Mouse (Mus musculus) intestine, postnatal 0 days (tissue): ENCODE measurements around the gene Fam193b. TPM values are rescaled to one million over a fixed set of nuclear protein-coding genes. Genes with fewer than 3 reads are reported as not detected.

ENCODE experiments used
- ATAC-seq: fragments of 200-750 bp; cut with Nextera tagmentation; 2 replicates; pipeline ENCODE4 v1.8.0; 2017; ENCODE audit warnings: mild to moderate bottlenecking, moderate TSS enrichment, moderate library complexity
- H3K27ac ChIP-seq: fragments of 300-500 bp; sonication (generic); 2 replicates; pipeline ENCODE4 v1.5.1; 2014; ENCODE audit warnings: mild to moderate bottlenecking, low read depth, low read length, moderate library complexity
- H3K27me3 ChIP-seq: fragments of 300-500 bp; sonication (generic); replicated peaks from 2 replicates; pipeline ENCODE4 v1.6.1; 2014; ENCODE audit warnings: low read length, mixed read lengths; ENCODE audit not compliant: control insufficient read depth, insufficient read depth
- H3K36me3 ChIP-seq: fragments of 300-500 bp; sonication (generic); 2 replicates; pipeline ENCODE4 v1.6.1; 2014; ENCODE audit warnings: mild to moderate bottlenecking, moderate library complexity; ENCODE audit not compliant: control insufficient read depth, insufficient read depth
- H3K4me1 ChIP-seq: fragments of 300-500 bp; sonication (generic); replicated peaks from 2 replicates; pipeline ENCODE4 v1.6.1; 2014; ENCODE audit warnings: antibody characterized with exemption, low read length, mixed read lengths; ENCODE audit not compliant: control insufficient read depth, insufficient read depth
- H3K4me2 ChIP-seq: fragments of 300-500 bp; sonication (generic); replicated peaks from 2 replicates; pipeline ENCODE4 v1.6.1; 2014; ENCODE audit warnings: low read depth, mild to moderate bottlenecking, moderate library complexity
- H3K4me3 ChIP-seq: fragments of 300-500 bp; sonication (generic); 2 replicates; pipeline ENCODE4 v1.5.1; 2014; ENCODE audit warnings: low read depth, low read length
- H3K9ac ChIP-seq: fragments of 300-500 bp; sonication (generic); 2 replicates; pipeline ENCODE4 v1.6.1; 2014; ENCODE audit warnings: mild to moderate bottlenecking, low read depth, low read length
- H3K9me3 ChIP-seq: fragments of 300-500 bp; sonication (generic); 2 replicates; pipeline ENCODE4 v1.6.1; 2016; ENCODE audit warnings: mixed run types; ENCODE audit not compliant: control insufficient read depth
- CTCF ChIP-seq: sonication (generic); IDR thresholded peaks from 2 replicates; pipeline ENCODE4 v1.5.1; 2016; ENCODE audit warnings: low read depth, mild to moderate bottlenecking, control low read depth, antibody characterized with exemption, moderate library complexity
- WGBS: fragments of 180-500 bp; shearing (Covaris S2); extraction: QIAGEN DNeasy Blood & Tissue Kit; methylation state at CpG from one replicate; pipeline ENCODE4 v1.1.7; 2014; 5-methylcytosine and 5-hydroxymethylcytosine counted together
- polyA plus RNA-seq: library from polyadenylated mRNA; unstranded; fragments of >200 nt; fragmentation: Nextera tagmentation; extraction: Ambion mirVana; gene quantifications from 2 replicates; pipeline ENCODE4 v1.2.1, GENCODE M21; 2015

Gene Fam193b
- polyA plus RNA-seq, 1 experiment from 2014 or later = 10.3 TPM

DNA sequence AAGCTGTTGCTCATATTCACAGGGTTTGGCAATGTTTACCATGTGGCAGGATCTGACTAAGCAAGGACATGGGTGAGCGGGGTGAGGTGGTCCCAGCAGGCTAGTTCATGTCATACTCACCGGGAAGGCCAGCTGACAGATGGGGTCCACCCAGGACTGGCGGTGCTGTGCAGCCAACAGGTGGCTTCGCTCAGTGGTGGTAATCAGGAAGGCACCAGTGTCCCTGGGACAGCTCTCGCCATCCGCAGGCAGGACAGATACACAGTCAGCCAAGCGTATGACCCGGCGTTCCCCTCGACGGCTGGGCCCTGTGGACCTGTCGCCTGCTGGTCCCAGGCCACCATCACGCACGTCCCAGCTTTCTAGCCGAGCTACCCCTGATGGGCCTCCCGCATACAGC is 43.7 kb downstream of the Fam193b start:
- no peak for TF ChIP-seq CTCF
- Histone ChIP-seq H3K27me3 (no peaks in the 10 kb centered on the region), H3K27ac (no peak overlapping the region), H3K36me3 (peaks cover 27% of the 10 kb centered on the region), H3K4me2 (no peak overlapping the region), H3K4me3 (no peak overlapping the region), H3K4me1 (no peaks in the 10 kb centered on the region), H3K9ac (no peak overlapping the region), H3K9me3 (no peaks in the 10 kb centered on the region)
- no peak for ATAC-seq
- 86% methylated on average over 16 of the region's 16 CpGs for WGBS

DNA sequence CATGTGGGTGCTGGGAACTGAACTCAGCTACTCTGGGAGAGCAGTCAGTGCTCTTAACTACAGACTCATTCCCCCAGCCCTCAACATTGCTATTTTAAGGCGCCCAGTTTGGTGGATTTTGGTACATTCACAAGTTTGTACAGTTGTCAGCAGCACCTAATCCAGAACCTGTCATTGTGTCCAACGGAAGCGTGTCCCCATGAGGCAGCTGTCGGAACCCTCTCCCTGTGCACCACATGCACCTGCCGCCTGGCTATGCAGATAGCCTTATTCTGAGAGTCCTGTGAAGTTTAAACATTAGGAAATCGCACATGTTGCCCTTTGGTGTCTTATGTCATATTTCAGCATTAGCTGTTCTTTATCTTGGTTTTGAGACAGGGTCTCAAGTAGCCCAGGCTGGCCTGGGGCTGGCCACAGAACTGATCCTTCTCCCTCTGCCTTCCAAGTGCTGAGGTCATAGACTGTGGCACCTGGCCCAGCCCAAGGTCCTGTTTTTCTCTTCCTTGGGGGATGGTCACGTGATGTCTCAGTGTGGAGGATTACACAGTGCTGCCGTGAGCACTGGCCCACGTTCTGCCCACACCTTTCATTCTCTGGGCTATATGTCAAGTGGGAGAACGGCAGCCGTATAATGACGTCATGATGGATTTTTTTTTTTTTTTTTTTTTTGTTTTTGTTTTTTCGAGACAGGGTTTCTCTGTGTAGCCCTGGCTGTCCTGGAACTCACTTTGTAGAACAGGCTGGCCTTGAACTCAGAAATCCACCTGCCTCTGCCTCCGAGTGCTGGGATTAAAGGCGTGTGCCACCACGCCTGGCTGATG is 45.0 kb downstream of the Fam193b start:
- no peak overlapping the region for H3K4me2 ChIP-seq
- H3K9me3 ChIP-seq = no peaks in the 10 kb centered on the region
- H3K4me1 ChIP-seq = no peaks in the 10 kb centered on the region
- H3K27me3 ChIP-seq = no peaks in the 10 kb centered on the region
- ATAC-seq = no peak
- TF ChIP-seq CTCF = no peak
- H3K4me3 ChIP-seq = no peak overlapping the region
- peaks cover 15% of the 10 kb centered on the region; the same call in 1 of the 2 replicates for H3K36me3 ChIP-seq
- H3K27ac ChIP-seq = no peak overlapping the region
- no peak overlapping the region for H3K9ac ChIP-seq
- WGBS = 77% methylated on average over 16 of the region's 16 CpGs

DNA sequence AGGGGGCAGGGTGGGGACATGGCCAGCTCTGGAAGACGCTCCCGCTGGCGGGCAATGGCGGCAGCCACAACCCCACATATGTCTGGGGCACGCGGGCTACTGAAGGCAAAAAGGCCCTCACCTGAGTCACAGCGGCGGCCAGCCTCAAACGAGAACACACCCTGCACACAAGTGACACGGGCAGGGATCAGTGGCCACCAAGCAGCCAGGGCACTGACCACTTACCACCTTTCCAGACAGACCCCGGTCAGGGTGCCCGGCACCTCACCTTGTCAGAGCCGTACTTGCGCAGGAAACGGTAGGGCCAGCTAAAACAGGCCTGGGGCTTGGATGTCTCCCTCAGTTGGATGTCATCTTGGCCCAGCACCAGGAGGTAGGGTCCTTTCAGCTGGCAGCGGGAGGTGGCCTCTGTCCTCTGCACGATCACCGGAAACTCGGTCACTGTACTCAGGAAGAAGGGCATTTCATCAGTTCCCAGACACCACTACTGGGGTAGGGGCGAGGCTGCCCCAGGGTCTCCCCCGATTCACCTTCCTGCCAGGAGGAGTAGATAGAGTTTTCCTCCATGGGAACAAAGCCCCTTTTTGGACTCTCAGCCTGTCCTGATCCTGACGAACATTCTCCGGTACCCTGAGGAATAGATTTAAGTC is 46.8 kb downstream of the Fam193b start:
- WGBS = 91% methylated on average over 23 of the region's 23 CpGs
- TF ChIP-seq CTCF = no peak
- Histone ChIP-seq H3K9ac (no peak overlapping the region), H3K27me3 (no peaks in the 10 kb centered on the region), H3K4me3 (no peak overlapping the region), H3K27ac (no peak overlapping the region), H3K4me2 (no peak overlapping the region), H3K9me3 (no peaks in the 10 kb centered on the region), H3K4me1 (no peaks in the 10 kb centered on the region), H3K36me3 (no peaks in the 10 kb centered on the region)
- ATAC-seq = no peak

DNA sequence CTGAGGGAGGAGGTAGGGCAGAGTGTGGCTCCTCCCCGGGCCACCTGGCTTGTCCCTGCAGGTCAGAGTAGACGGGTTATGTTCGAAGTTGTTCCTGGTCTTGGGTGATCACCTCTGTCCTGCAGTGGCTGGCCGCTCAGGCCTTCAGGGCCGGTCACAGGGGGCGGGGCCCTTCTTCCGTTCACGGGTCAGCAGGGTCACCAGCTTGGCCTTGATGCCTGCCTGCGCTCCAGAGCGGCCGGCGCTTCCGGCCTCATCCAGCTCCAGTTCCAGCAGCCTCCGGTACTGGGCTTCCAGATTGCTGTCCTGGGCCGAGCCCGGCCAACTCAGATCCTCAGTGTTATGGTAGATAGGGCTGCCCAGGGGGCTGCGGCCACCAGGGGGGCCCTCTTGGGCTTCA is 47.6 kb downstream of the Fam193b start:
- TF ChIP-seq CTCF = no peak

DNA sequence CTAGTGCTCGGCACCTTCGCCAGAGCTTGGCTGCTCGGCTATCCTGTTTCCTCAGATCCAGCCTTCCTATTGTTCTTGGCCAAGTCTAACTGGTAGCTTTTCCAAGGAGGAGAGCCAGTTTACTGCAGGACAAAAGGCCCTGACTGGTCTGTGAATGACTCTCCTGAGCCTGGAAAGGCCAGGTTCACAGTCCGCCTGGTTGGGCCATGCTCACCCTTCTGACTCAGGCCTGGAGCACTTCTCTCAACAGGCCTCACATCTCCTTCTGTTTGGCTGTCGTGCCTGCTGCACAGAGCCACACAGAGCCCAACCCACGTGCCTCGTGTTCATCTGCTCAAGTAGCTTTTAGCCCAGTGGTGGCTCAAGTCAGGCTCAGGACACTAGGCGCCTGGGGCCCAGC is 48.2 kb downstream of the Fam193b start:
- H3K4me2 ChIP-seq = no peak overlapping the region
- TF ChIP-seq CTCF = no peak
- H3K9ac ChIP-seq = no peak overlapping the region
- no peak for ATAC-seq
- H3K27me3 ChIP-seq = no peaks in the 10 kb centered on the region
- no peaks in the 10 kb centered on the region for H3K9me3 ChIP-seq
- H3K36me3 ChIP-seq = no peaks in the 10 kb centered on the region
- no peak overlapping the region for H3K27ac ChIP-seq
- no peaks in the 10 kb centered on the region for H3K4me1 ChIP-seq
- H3K4me3 ChIP-seq = no peak overlapping the region
- WGBS = 69% methylated on average over 8 of the region's 8 CpGs

More for the DNA sequence above, 47.6 kb downstream of the Fam193b start:
- Histone ChIP-seq H3K36me3 (no peaks in the 10 kb centered on the region), H3K9me3 (no peaks in the 10 kb centered on the region), H3K9ac (no peak overlapping the region), H3K27ac (no peak overlapping the region), H3K4me2 (no peak overlapping the region), H3K4me1 (no peaks in the 10 kb centered on the region), H3K27me3 (no peaks in the 10 kb centered on the region), H3K4me3 (no peak overlapping the region)
- no peak for ATAC-seq
- WGBS = 64% methylated on average over 17 of the region's 17 CpGs

DNA sequence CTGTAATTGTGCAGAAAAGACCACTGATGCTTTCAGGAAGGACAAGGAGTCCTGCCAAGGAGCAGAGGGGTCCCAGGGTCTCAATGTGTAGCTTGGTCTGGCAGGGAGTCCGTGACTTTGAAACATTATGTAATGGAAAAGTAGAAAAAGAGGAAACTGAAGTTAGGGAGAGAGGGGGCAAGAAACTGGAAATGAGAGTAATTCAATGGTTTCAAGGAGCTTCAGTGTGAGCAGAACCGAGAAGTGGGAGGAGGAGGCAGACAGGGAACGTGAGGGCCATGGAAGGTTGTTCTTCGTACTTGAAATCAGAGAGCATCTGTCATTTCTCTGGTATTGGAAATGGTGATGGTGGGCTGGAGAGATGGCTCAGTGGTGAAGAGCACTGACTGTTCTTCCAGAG is 51.3 kb downstream of the Fam193b start:
- no peak for TF ChIP-seq CTCF
- Histone ChIP-seq H3K4me1 (no peaks in the 10 kb centered on the region), H3K4me3 (no peak overlapping the region), H3K9ac (no peak overlapping the region), H3K4me2 (no peak overlapping the region), H3K27ac (no peak overlapping the region), H3K36me3 (no peaks in the 10 kb centered on the region), H3K9me3 (no peaks in the 10 kb centered on the region), H3K27me3 (no peaks in the 10 kb centered on the region)
- WGBS = 72% methylated on average over 4 of the region's 4 CpGs
- no peak for ATAC-seq
